Mouse (Mus musculus): ENCODE data around the gene Fbxw2.
"Not testable (repeated sequence)": the region's sequence is repeated elsewhere in the genome, so short reads cannot be mapped to it uniquely, and the experiment has no call there.

Fbxw2 gene

DNA sequence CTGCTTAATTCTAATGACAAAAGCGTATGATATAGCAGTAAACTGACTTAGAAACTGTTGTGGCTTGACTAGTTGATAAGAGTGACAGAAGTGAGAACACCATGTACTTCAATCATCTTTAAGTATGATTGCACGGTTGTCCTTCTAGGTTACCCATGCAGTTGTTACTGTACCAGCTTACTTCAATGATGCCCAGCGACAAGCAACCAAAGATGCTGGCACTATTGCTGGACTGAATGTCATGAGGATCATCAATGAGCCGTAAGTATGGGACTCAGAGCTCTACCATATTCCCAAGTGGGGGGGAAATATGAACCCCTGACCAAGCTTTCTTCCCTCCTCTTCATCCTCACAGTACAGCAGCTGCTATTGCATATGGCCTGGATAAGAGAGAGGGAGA lies 52.4 kb downstream of the Fbxw2 start:
- no peak for DNase-seq (ENCODE audit: low read depth, low spot score)

DNA sequence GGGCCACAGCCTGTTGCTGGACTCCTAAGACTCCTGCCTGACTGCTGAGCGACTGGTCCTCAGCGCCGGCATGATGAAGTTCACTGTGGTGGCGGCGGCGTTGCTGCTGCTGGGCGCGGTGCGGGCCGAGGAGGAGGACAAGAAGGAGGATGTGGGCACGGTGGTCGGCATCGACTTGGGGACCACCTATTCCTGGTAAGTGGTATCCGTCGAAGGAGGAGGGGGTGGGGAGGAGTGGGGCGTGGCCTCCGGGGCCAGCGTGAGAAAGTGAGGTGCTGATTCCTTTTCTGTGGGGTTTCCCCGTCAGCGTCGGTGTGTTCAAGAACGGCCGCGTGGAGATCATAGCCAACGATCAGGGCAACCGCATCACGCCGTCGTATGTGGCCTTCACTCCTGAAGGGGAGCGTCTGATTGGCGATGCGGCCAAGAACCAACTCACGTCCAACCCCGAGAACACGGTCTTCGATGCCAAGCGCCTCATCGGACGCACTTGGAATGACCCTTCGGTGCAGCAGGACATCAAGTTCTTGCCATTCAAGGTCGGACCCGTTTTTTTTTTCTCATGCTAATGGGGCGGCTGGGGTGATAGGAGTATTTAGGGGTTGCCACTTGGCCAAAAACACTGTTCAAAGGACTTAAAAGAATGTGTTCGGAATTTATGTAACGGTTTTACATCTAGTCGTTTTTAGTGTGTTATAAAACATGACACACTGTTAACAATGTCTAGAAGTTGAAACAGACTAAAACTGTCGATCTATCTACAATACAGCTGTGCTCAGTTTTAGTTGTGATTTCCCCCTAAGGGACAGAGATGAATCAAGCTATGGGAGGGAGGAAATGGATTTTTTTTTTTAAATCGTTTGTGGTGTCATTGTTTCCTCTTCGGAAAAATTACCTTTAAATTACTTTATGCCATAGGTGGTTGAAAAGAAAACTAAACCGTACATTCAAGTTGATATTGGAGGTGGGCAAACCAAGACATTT lies 53.6 kb downstream of the Fbxw2 start:
- peak; percentile 38 for DNase-seq (ENCODE audit: low read depth, low spot score)

- peak; percentile 100 for DNase-seq (ENCODE audit: low read depth, low spot score)
Observed at GRCm38 (mm10) chr2:34771368-34772226, 54.5 kb downstream of the Fbxw2 start, which contains the start of gene Hspa5. Gene Hspa5 (plus strand): TSS chr2:34771970.

DNA sequence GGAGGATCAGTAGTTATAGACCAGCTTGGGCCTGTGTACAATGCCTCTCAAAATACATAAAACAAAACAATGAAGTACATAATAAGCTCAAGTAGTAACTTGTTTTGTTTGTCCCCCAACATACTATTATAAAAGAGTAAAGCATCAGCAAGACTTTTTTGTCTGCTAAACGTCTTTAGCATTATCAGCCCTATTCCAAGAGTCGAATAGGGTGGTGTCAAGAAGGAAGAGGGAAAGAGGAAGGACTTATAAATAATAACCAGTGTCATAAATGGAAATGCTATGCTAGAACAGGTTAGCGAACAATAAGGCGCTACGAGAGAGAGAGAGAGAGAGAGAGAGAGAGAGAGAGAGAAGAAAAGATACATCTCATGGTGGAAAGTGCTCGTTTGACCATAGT lies 55.2 kb downstream of the Fbxw2 start:
- no peak for DNase-seq (ENCODE audit: low read depth, low spot score)

- DNase-seq (ENCODE audit: low read depth, low spot score) = no peak
Observed at GRCm38 (mm10) chr2:34770049-34770448, 56.1 kb downstream of the Fbxw2 start.

DNA sequence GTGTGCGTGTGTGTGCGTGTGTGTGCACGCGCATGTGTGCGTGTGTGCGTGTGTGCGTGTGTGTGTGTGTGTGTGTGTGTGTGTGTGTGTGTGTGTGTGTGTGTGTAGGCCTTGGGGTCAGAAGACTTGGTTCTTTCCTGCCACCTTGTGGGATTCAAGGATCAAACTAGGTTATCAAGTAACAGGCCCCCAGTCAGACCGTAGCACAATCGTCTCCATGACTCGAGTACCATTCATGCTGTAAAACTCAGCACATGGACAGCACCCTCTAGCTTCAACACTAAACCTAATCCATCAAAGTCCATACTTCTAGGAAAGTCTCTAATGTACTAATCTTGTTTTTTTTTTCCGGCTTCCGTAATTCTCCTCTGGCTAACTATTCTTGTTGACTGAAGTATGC lies 61.3 kb downstream of the Fbxw2 start:
- DNase-seq (ENCODE audit: low read depth, low spot score) = no peak

DNA sequence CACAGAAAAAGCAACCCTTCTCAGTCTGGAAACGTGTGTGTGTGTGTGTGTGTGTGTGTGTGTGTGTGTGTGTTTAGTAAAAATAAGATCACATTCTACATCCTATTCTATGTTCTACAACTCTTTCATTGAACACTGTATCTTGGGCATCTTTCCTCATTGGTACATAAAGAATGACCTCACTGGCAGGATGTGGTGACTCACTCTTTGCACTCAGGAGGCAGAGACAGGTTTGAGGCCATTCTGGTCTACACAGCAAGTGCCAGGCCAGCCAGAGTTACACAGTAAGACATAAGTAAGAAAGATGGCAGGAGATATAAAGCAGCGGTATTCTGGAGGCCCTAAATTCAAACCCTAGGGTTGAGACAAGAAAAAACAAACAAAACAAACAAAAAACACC lies 63.2 kb downstream of the Fbxw2 start:
- no peak for DNase-seq (ENCODE audit: low read depth, low spot score)

GRCm38 (mm10) chr2:34762174-34762573 lies 63.9 kb downstream of the Fbxw2 start:
- no peak for DNase-seq (ENCODE audit: low read depth, low spot score)

GRCm38 (mm10) chr2:34761272-34761671 lies 64.8 kb downstream of the Fbxw2 start:
- DNase-seq (ENCODE audit: low read depth, low spot score) = not testable (repeated sequence)

- DNase-seq (ENCODE audit: low read depth, low spot score) = no peak
Observed at GRCm38 (mm10) chr2:34757341-34757740, 68.8 kb downstream of the Fbxw2 start.

DNA sequence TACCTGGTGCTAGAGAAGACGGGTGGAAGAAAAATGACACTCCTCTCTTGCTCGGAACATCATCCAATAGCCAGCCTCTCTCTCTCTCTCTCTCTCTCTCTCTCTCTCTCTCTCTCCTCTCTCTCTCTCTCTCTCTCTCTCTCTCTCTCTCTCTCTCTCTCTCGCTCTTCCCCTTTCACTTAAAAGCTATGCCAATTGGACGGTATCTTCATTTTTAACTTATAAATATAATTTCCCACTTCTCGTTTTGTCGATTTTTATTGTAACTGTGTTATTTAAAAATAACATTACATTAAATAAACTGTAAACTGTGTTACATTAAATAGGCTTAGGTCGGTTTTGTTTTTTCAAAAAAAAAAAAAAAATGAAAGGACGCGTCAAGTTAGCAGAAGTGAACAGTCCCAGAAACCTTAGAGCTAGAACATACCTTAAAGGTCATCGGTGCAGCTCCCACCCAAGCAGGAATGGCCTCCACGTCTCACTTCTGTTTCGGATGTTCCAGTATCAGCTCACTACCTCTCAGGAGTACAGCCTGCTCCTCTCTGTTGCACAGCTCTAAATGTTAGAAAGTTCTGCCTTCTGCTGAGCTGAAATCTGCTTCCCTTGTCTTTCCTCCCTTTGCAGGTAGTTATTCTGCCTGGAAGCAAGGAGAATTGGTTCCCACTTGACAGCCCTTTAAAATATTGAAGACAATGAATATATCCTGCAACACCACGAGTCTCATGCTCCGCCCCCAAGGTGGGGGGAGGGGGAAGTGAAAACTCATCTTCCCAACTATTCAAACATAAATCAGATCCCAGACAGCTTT lies 71.4 kb downstream of the Fbxw2 start, which contains the start of gene Gapvd1:
Gapvd1 (minus strand) TSS at position 682 of the 808 bp plus-strand sequence.
- no peak for DNase-seq (ENCODE audit: low read depth, low spot score)

Data from skeletal muscle tissue, adult 2 months (tissue).